Mouse (Mus musculus) erythroblast, embryonic 14.5 days (primary cell): ENCODE data around the gene Wdcp.

Experiments used
- GATA1 ChIP-seq: IDR thresholded peaks from 2 replicates; pipeline ENCODE4 v1.6.1; 2012; ENCODE audit warnings: low read length, inconsistent platforms, mixed read lengths
- TAL1 ChIP-seq: IDR thresholded peaks from 3 replicates; pipeline ENCODE4 v1.6.1; 2012; ENCODE audit warnings: low read length, inconsistent platforms, mixed read lengths

GRCm38 (mm10) chr12:4843741-4844140, 638 bp downstream of the Wdcp start:
- TF ChIP-seq GATA1 (no peak), TAL1 (no peak)
